Mouse (Mus musculus): ENCODE data around the gene Clcn5. TPM values are rescaled to one million over a fixed set of nuclear protein-coding genes. Genes with fewer than 3 reads are reported as not detected.

The Clcn5 gene
- 10 to 100 TPM; 14.8 to 15.3 TPM for total RNA-seq (2023)

GRCm38 (mm10) chrX:7319089-7319721 is at the start of gene Clcn5:
Clcn5 (minus strand) TSS chrX:7319358.

Other genes with a start within 250 kb of the Clcn5 start
- gene Usp27x, start 56.5 kb upstream of the Clcn5 start, total RNA-seq (2023) = 1 to 10 TPM; 1.1 to 1.8 TPM